20 mouse cellular contexts compared by ENCODE assay signal in the genomic region with DNA sequence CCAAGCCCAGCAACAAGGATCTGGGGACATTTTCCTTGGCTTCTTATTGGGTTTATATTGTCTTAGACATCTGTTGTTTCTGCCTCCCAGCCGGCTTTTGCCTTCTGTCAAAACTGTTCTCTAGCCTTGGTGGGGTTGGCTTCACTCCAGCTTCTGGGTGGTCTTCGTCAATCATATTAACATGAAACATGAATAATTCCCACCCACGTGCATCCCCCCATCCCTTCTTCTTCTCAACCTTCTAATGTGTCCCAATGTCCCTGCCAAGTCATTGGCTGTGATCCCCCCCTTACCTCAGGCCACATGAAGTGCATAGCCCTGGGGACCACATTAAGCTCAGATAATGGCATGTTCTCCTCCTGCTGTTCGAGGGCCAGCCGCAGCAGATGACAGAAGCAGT. TPM values are rescaled to one million over a fixed set of nuclear protein-coding genes. Genes with fewer than 3 reads are reported as not detected.
DNase-seq lines count a peak whose midpoint lies in the region; ATAC-seq and TF ChIP-seq lines count a peak whose summit lies in the region.
"Had no signal": no experiment of that assay in that cellular context is flagged by ENCODE, and none has a peak within 500 bp of the region (broad histone marks: within the 10 kb centered on the region; RNA-seq: fewer than 3 reads in every experiment).

TSS of gene Gm11541 (minus strand) at position 28 of the 400 bp plus-strand sequence.

- peak; percentile 72 for DNase-seq in forebrain, postnatal 0 days
- DNase-seq in kidney, postnatal 4 days, result peak; percentile 68 to 80
- DNase-seq in kidney, postnatal 14 days, result no peak
- peak; percentile 77 for DNase-seq in midbrain, postnatal 0 days (ENCODE audit: low spot score)
- DNase-seq in adrenal gland, postnatal 14 days, result no peak
- DNase-seq: B cell, adult 2 months; gastrocnemius, postnatal 14 days; heart, postnatal 36 days; kidney, adult 8-10 months; thymus, adult 18-20 months had no signal

- H3K9me3 ChIP-seq in forebrain, postnatal 0 days (ENCODE audit: low read length), result no peaks in the 10 kb centered on the region
- H3K9me3 ChIP-seq in forebrain, embryonic 16.5 days (ENCODE audit: control insufficient read depth, low read length), result no peaks in the 10 kb centered on the region
- H3K9me3 ChIP-seq in midbrain, postnatal 0 days (ENCODE audit: low read length), result no peaks in the 10 kb centered on the region
- no peaks in the 10 kb centered on the region for H3K9me3 ChIP-seq in midbrain, embryonic 13.5 days
- H3K9me3 ChIP-seq in stomach, embryonic 15.5 days, result no peaks in the 10 kb centered on the region
- H3K9me3 ChIP-seq: neural tube, embryonic 12.5 days had no signal

- WGBS in forebrain, postnatal 0 days, result 49% methylated on average over 5 of the region's 5 CpGs
- WGBS in forebrain, embryonic 16.5 days, result 51% methylated on average over 5 of the region's 5 CpGs
- WGBS in midbrain, postnatal 0 days, result 55% methylated on average over 5 of the region's 5 CpGs
- 77% methylated on average over 5 of the region's 5 CpGs for WGBS in midbrain, embryonic 13.5 days
- WGBS in stomach, embryonic 15.5 days, result 57% methylated on average over 5 of the region's 5 CpGs

- no peak within 1 kb of the TSS for H3K9ac ChIP-seq in forebrain, postnatal 0 days
- H3K9ac ChIP-seq in forebrain, embryonic 16.5 days (replicated peaks; ENCODE audit: low read depth, low read length), result no peak within 1 kb of the TSS
- H3K9ac ChIP-seq in midbrain, postnatal 0 days (replicated peaks; ENCODE audit: low read length, poor library complexity, severe bottlenecking), result no peak within 1 kb of the TSS
- no peak within 1 kb of the TSS for H3K9ac ChIP-seq in midbrain, embryonic 13.5 days (replicated peaks)
- no peak within 1 kb of the TSS for H3K9ac ChIP-seq in stomach, embryonic 15.5 days
- H3K9ac ChIP-seq: neural tube, embryonic 12.5 days had no signal

- no peaks in the 10 kb centered on the region for H3K36me3 ChIP-seq in forebrain, postnatal 0 days (ENCODE audit: insufficient read depth)
- H3K36me3 ChIP-seq in forebrain, embryonic 16.5 days (ENCODE audit: control insufficient read depth, insufficient read depth), result no peaks in the 10 kb centered on the region
- no peaks in the 10 kb centered on the region for H3K36me3 ChIP-seq in midbrain, postnatal 0 days (ENCODE audit: insufficient read depth, low read length)
- no peaks in the 10 kb centered on the region for H3K36me3 ChIP-seq in midbrain, embryonic 13.5 days
- H3K36me3 ChIP-seq in stomach, embryonic 15.5 days, result no peaks in the 10 kb centered on the region
- H3K36me3 ChIP-seq: neural tube, embryonic 12.5 days had no signal

- no peak within 1 kb of the TSS for H3K4me3 ChIP-seq in forebrain, postnatal 0 days (ENCODE audit: low read depth, low read length)
- no peak within 1 kb of the TSS for H3K4me3 ChIP-seq in forebrain, embryonic 16.5 days (replicated peaks; ENCODE audit: low read length)
- H3K4me3 ChIP-seq in midbrain, postnatal 0 days (ENCODE audit: low read depth, low read length), result no peak within 1 kb of the TSS
- H3K4me3 ChIP-seq in midbrain, embryonic 13.5 days (replicated peaks), result no peak within 1 kb of the TSS
- no peak within 1 kb of the TSS for H3K4me3 ChIP-seq in stomach, embryonic 15.5 days (replicated peaks)
- H3K4me3 ChIP-seq: neural tube, embryonic 12.5 days had no signal

- no peak for TF ChIP-seq CTCF in forebrain, postnatal 0 days (IDR thresholded peaks at IDR 0.05; ENCODE audit: low read depth)
- no peak for TF ChIP-seq CTCF in midbrain, postnatal 0 days (IDR thresholded peaks at IDR 0.05)

- no peak within 1 kb of the TSS for H3K4me2 ChIP-seq in forebrain, postnatal 0 days (ENCODE audit: low read depth)
- no peak within 1 kb of the TSS for H3K4me2 ChIP-seq in forebrain, embryonic 16.5 days (ENCODE audit: low read length)
- no peak within 1 kb of the TSS for H3K4me2 ChIP-seq in midbrain, postnatal 0 days (ENCODE audit: low read depth, low read length, poor library complexity, severe bottlenecking)
- no peak within 1 kb of the TSS for H3K4me2 ChIP-seq in midbrain, embryonic 13.5 days (replicated peaks)
- H3K4me2 ChIP-seq in stomach, embryonic 15.5 days, result no peak within 1 kb of the TSS
- H3K4me2 ChIP-seq: neural tube, embryonic 12.5 days had no signal

- ATAC-seq in forebrain, postnatal 0 days, result no peak
- no peak for ATAC-seq in forebrain, embryonic 16.5 days
- no peak for ATAC-seq in midbrain, postnatal 0 days (ENCODE audit: low FRiP score)
- no peak for ATAC-seq in midbrain, embryonic 13.5 days
- no peak for ATAC-seq in stomach, embryonic 15.5 days (ENCODE audit: insufficient read depth, low FRiP score, low read depth)
- ATAC-seq: midbrain, embryonic 16.5 days had no signal

- no peaks in the 10 kb centered on the region for H3K27me3 ChIP-seq in forebrain, postnatal 0 days (ENCODE audit: insufficient read depth, low read length)
- no peaks in the 10 kb centered on the region for H3K27me3 ChIP-seq in forebrain, embryonic 16.5 days (replicated peaks; ENCODE audit: control insufficient read depth, insufficient read depth, low read length)
- H3K27me3 ChIP-seq in midbrain, postnatal 0 days (ENCODE audit: insufficient read depth, low read length), result no peaks in the 10 kb centered on the region
- no peaks in the 10 kb centered on the region for H3K27me3 ChIP-seq in midbrain, embryonic 13.5 days
- no peaks in the 10 kb centered on the region for H3K27me3 ChIP-seq in stomach, embryonic 15.5 days (replicated peaks)
- H3K27me3 ChIP-seq: neural tube, embryonic 12.5 days had no signal

- no peaks in the 10 kb centered on the region for H3K4me1 ChIP-seq in forebrain, postnatal 0 days (ENCODE audit: insufficient read depth)
- peaks cover 4% of the 10 kb centered on the region; the same call in 1 of the 2 replicates for H3K4me1 ChIP-seq in forebrain, embryonic 16.5 days (replicated peaks; ENCODE audit: control insufficient read depth, insufficient read depth, low read length)
- no peaks in the 10 kb centered on the region for H3K4me1 ChIP-seq in midbrain, postnatal 0 days (ENCODE audit: insufficient read depth, low read length)
- H3K4me1 ChIP-seq in midbrain, embryonic 13.5 days (replicated peaks), result 0 out of 2 replicates have a peak, but pooled peaks cover 6% of the 10 kb centered on the region
- peaks cover 14% of the 10 kb centered on the region for H3K4me1 ChIP-seq in stomach, embryonic 15.5 days

- H3K27ac ChIP-seq in forebrain, postnatal 0 days (ENCODE audit: low read depth, low read length), result no peak within 1 kb of the TSS
- H3K27ac ChIP-seq in forebrain, embryonic 16.5 days (ENCODE audit: low read length), result no peak within 1 kb of the TSS
- no peak within 1 kb of the TSS for H3K27ac ChIP-seq in midbrain, postnatal 0 days (ENCODE audit: low read depth, low read length)
- no peak within 1 kb of the TSS for H3K27ac ChIP-seq in midbrain, embryonic 13.5 days
- H3K27ac ChIP-seq in stomach, embryonic 15.5 days, result peak within 1 kb of the TSS; percentile 38
- H3K27ac ChIP-seq: neural tube, embryonic 12.5 days had no signal

RNA-seq across cellular contexts. Expression of gene Gm11541, which starts in this region (rescaled TPM):
- not detected in 2 replicates for total RNA-seq in forebrain, postnatal 0 days (2014; rRNA removed)
- polyA plus RNA-seq in forebrain, postnatal 0 days (2015; fragmentation: Nextera tagmentation; extraction: Ambion mirVana), result not detected in 2 replicates
- not detected in 2 replicates for polyA plus RNA-seq in forebrain, embryonic 16.5 days (2015; fragmentation: Nextera tagmentation; extraction: Ambion mirVana)
- 0.22 TPM in 1 of 2 replicates, not detected in the other for total RNA-seq in midbrain, postnatal 0 days (2014; rRNA removed)
- polyA plus RNA-seq in midbrain, postnatal 0 days (2015; fragmentation: Nextera tagmentation; extraction: Ambion mirVana), result not detected in 2 replicates
- not detected in 2 replicates for polyA plus RNA-seq in midbrain, embryonic 13.5 days (2015; fragmentation: Nextera tagmentation; extraction: Ambion mirVana)
- 0.74 and 1.2 TPM in 2 replicates for polyA plus RNA-seq in stomach, embryonic 15.5 days (2015; fragmentation: Nextera tagmentation; extraction: Ambion mirVana)
- total RNA-seq in adrenal gland, postnatal 14 days (2021), result not detected in 2 replicates
- total RNA-seq: adrenal gland, adult 18-20 months; common myeloid progenitor, adult 5-6 weeks; gastrocnemius, postnatal 14 days; heart, postnatal 36 days; layer of hippocampus, postnatal 14 days; left cerebral cortex, postnatal 25 days had no signal
- polyA plus RNA-seq: liver, embryonic 16.5 days; midbrain, embryonic 16.5 days had no signal

Comparison
In these comparisons a context has a peak if more than half of its experiments do, and no peak if none do; other contexts are left out.
1. DNase-seq: peak in kidney, postnatal 4 days (2 of 2); none in kidney, postnatal 14 days (single experiment) and adrenal gland, postnatal 14 days (single experiment).
2. Peak in DNase-seq in forebrain, postnatal 0 days; RNA of the gene not detected or under 1 TPM.
3. Peak in DNase-seq in midbrain, postnatal 0 days; RNA of the gene not detected or under 1 TPM.